Mouse (Mus musculus) fibroblast of lung, adult 2 months (primary cell): ENCODE measurements around the gene Celf6.

ENCODE experiments used
- DNase-seq: peaks from one replicate; pipeline ENCODE4 v3.0.0-alpha.2; 2011; ENCODE audit warnings: low read depth

Gene Celf6

GRCm38 (mm10) chr9:59588252-59588651 lies 10.5 kb downstream of the Celf6 start:
- no peak for DNase-seq

GRCm38 (mm10) chr9:59588710-59589671 lies 11.3 kb downstream of the Celf6 start:
- no peak for DNase-seq

GRCm38 (mm10) chr9:59589703-59590439 lies 12.2 kb downstream of the Celf6 start:
- DNase-seq = no peak

GRCm38 (mm10) chr9:59601661-59602060 lies 23.9 kb downstream of the Celf6 start:
- DNase-seq = no peak

GRCm38 (mm10) chr9:59605967-59606366 lies 28.2 kb downstream of the Celf6 start:
- DNase-seq = no peak

- DNase-seq = no peak
These were observed 33.2 kb downstream of the Celf6 start for GRCm38 (mm10) chr9:59610950-59611349.

- DNase-seq = no peak
These were observed 38.1 kb downstream of the Celf6 start for GRCm38 (mm10) chr9:59615797-59616196.

- peak; percentile 98 for DNase-seq
These were observed 39.0 kb downstream of the Celf6 start, which contains the start of gene Parp6 for GRCm38 (mm10) chr9:59616622-59617306. TSS of gene Parp6 (plus strand) at chr9:59617284.

- DNase-seq = peak; percentile 5
These were observed 39.7 kb downstream of the Celf6 start for GRCm38 (mm10) chr9:59617307-59617973.

GRCm38 (mm10) chr9:59638372-59638771 lies 60.7 kb downstream of the Celf6 start:
- no peak for DNase-seq

GRCm38 (mm10) chr9:59639936-59640335 lies 62.2 kb downstream of the Celf6 start:
- no peak for DNase-seq

GRCm38 (mm10) chr9:59641320-59641719 lies 63.6 kb downstream of the Celf6 start:
- no peak for DNase-seq

- no peak for DNase-seq
These were observed 72.2 kb downstream of the Celf6 start for GRCm38 (mm10) chr9:59649911-59650310.

GRCm38 (mm10) chr9:59653371-59653770 lies 75.7 kb downstream of the Celf6 start:
- peak; percentile 69 for DNase-seq

GRCm38 (mm10) chr9:59654450-59654983 lies 76.8 kb downstream of the Celf6 start:
- DNase-seq = no peak

- peak; percentile 98 for DNase-seq
These were observed 78.4 kb downstream of the Celf6 start, which contains the start of gene Pkm for GRCm38 (mm10) chr9:59655958-59656634. TSS of gene Pkm (plus strand) at chr9:59656368.
